Mouse (Mus musculus): ENCODE measurements around the gene Speer4c. TPM values are rescaled to one million over a fixed set of nuclear protein-coding genes. Genes with fewer than 3 reads are reported as not detected.
"Not testable (repeated sequence)": the region's sequence is repeated elsewhere in the genome, so short reads cannot be mapped to it uniquely, and the experiment has no call there.

The Speer4c gene
- polyA plus RNA-seq, 1 experiment from 2014 or later: not detected

- not testable (repeated sequence) for H3K9me3 ChIP-seq (ENCODE audit: low read length); ATAC-seq; H3K4me2 ChIP-seq (ENCODE audit: low read depth, low read length); H3K27ac ChIP-seq (ENCODE audit: low read depth); H3K27me3 ChIP-seq (ENCODE audit: insufficient read depth, low read length); H3K4me3 ChIP-seq (ENCODE audit: low read depth, low read length); H3K4me1 ChIP-seq (ENCODE audit: insufficient read depth); H3K36me3 ChIP-seq (replicated peaks; ENCODE audit: insufficient read depth, low read length); H3K9ac ChIP-seq (replicated peaks)
- DNase-seq: peak; percentile 36
- 71% methylated on average over 7 of the region's 7 CpGs for WGBS (ENCODE audit: insufficient replicate concordance)
Measured at GRCm38 (mm10) chr5:15663847-15664246, 50.2 kb downstream of the Speer4c start.

Other genes with a start within 250 kb of the Speer4c start
- gene Gm21149, start 237.7 kb downstream of the Speer4c start, polyA plus RNA-seq (2015; fragmentation: Nextera tagmentation; extraction: Ambion mirVana): not detected in 2 replicates
- gene Gm21190, start 185.0 kb downstream of the Speer4c start, polyA plus RNA-seq (2015; fragmentation: Nextera tagmentation; extraction: Ambion mirVana): not detected in 2 replicates
- gene Gm21083, start 136.9 kb downstream of the Speer4c start, polyA plus RNA-seq (2015; fragmentation: Nextera tagmentation; extraction: Ambion mirVana): not detected in 2 replicates
- gene Speer4d, start 95.2 kb downstream of the Speer4c start, polyA plus RNA-seq (2015; fragmentation: Nextera tagmentation; extraction: Ambion mirVana): not detected in 2 replicates
- not detected in 2 replicates for gene 4930572O03Rik, start 57.2 kb downstream of the Speer4c start, polyA plus RNA-seq (2015; fragmentation: Nextera tagmentation; extraction: Ambion mirVana)
- 0.25 and 0.50 TPM in 2 replicates for gene Cacna2d1, start 220.4 kb upstream of the Speer4c start, polyA plus RNA-seq (2015; fragmentation: Nextera tagmentation; extraction: Ambion mirVana)